Mouse (Mus musculus): ENCODE measurements around the gene Gnat3. TPM values are rescaled to one million over a fixed set of nuclear protein-coding genes. Genes with fewer than 3 reads are reported as not detected.
A peak's percentile ranks its signal among the peaks of the same experiment; 100 is the strongest.
"Not testable (repeated sequence)": the region's sequence is repeated elsewhere in the genome, so short reads cannot be mapped to it uniquely, and the experiment has no call there.

Gene Gnat3
- not detected in 2 replicates for polyA plus RNA-seq (2014; fragmentation: Nextera tagmentation; extraction: Ambion mirVana)

- no peaks in the 10 kb centered on the region for H3K9me3 ChIP-seq (ENCODE audit: control insufficient read depth, low read length)
- no peak within 1 kb of the TSS for H3K27ac ChIP-seq
- H3K9ac ChIP-seq, result no peak within 1 kb of the TSS
- no peaks in the 10 kb centered on the region for H3K27me3 ChIP-seq (ENCODE audit: control insufficient read depth, insufficient read depth, low read length)
- no peak for DNase-seq (ENCODE audit: low spot score)
- H3K36me3 ChIP-seq (replicated peaks; ENCODE audit: control insufficient read depth, insufficient read depth), result no peaks in the 10 kb centered on the region
- no peak within 1 kb of the TSS for H3K4me2 ChIP-seq (replicated peaks)
- no peak within 1 kb of the TSS for H3K4me3 ChIP-seq (replicated peaks; ENCODE audit: low read length)
- 87% methylated on average over 5 of the region's 5 CpGs for WGBS
- no peak for ATAC-seq (ENCODE audit: low FRiP score)
- no peaks in the 10 kb centered on the region for H3K4me1 ChIP-seq (replicated peaks; ENCODE audit: control insufficient read depth, insufficient read depth, low read length)
These were observed at the start of gene Gnat3 for GRCm38 (mm10) chr5:17962249-17962648. TSS of gene Gnat3 (plus strand) at chr5:17962549.

GRCm38 (mm10) chr5:17918966-17919365 lies 43.4 kb upstream of the Gnat3 start:
- ATAC-seq (ENCODE audit: low FRiP score), result no peak
- DNase-seq (ENCODE audit: low spot score), result no peak
- no peaks in the 10 kb centered on the region for H3K27me3 ChIP-seq (ENCODE audit: control insufficient read depth, insufficient read depth, low read length)
- no peaks in the 10 kb centered on the region for H3K36me3 ChIP-seq (replicated peaks; ENCODE audit: control insufficient read depth, insufficient read depth)
- no peak overlapping the region for H3K9ac ChIP-seq
- no peaks in the 10 kb centered on the region for H3K4me1 ChIP-seq (replicated peaks; ENCODE audit: control insufficient read depth, insufficient read depth, low read length)
- no peak overlapping the region for H3K4me3 ChIP-seq (replicated peaks; ENCODE audit: low read length)
- 79% methylated on average over 5 of the region's 5 CpGs for WGBS
- H3K4me2 ChIP-seq (replicated peaks), result no peak overlapping the region
- H3K27ac ChIP-seq, result no peak overlapping the region
- no peaks in the 10 kb centered on the region for H3K9me3 ChIP-seq (ENCODE audit: control insufficient read depth, low read length)

GRCm38 (mm10) chr5:17923648-17924047 lies 38.7 kb upstream of the Gnat3 start:
- no peak for DNase-seq (ENCODE audit: low spot score)
- no peaks in the 10 kb centered on the region for H3K27me3 ChIP-seq (ENCODE audit: control insufficient read depth, insufficient read depth, low read length)
- no peak overlapping the region for H3K27ac ChIP-seq
- ATAC-seq (ENCODE audit: low FRiP score), result no peak
- H3K9ac ChIP-seq, result no peak overlapping the region
- no peaks in the 10 kb centered on the region for H3K36me3 ChIP-seq (replicated peaks; ENCODE audit: control insufficient read depth, insufficient read depth)
- H3K4me1 ChIP-seq (replicated peaks; ENCODE audit: control insufficient read depth, insufficient read depth, low read length), result no peaks in the 10 kb centered on the region
- WGBS, result 80% methylated on average over 3 of the region's 3 CpGs
- no peak overlapping the region for H3K4me3 ChIP-seq (replicated peaks; ENCODE audit: low read length)
- no peak overlapping the region for H3K4me2 ChIP-seq (replicated peaks)
- H3K9me3 ChIP-seq (ENCODE audit: control insufficient read depth, low read length), result no peaks in the 10 kb centered on the region

- H3K4me3 ChIP-seq (replicated peaks; ENCODE audit: low read length), result no peak overlapping the region
- ATAC-seq (ENCODE audit: low FRiP score), result no peak
These were observed 38.2 kb upstream of the Gnat3 start for GRCm38 (mm10) chr5:17924085-17924518.

GRCm38 (mm10) chr5:17928471-17928870 lies 33.9 kb upstream of the Gnat3 start:
- 16% methylated on average over 4 of the region's 4 CpGs for WGBS
- no peak for DNase-seq (ENCODE audit: low spot score)
- peak; percentile 37; the same call in 1 of the 2 replicates for ATAC-seq (ENCODE audit: low FRiP score)
- no peak overlapping the region for H3K4me3 ChIP-seq (replicated peaks; ENCODE audit: low read length)
- no peaks in the 10 kb centered on the region for H3K36me3 ChIP-seq (replicated peaks; ENCODE audit: control insufficient read depth, insufficient read depth)
- H3K9me3 ChIP-seq (ENCODE audit: control insufficient read depth, low read length), result no peaks in the 10 kb centered on the region
- H3K4me1 ChIP-seq (replicated peaks; ENCODE audit: control insufficient read depth, insufficient read depth, low read length), result no peaks in the 10 kb centered on the region
- no peak overlapping the region for H3K27ac ChIP-seq
- H3K9ac ChIP-seq, result no peak overlapping the region
- no peak overlapping the region for H3K4me2 ChIP-seq (replicated peaks)
- no peaks in the 10 kb centered on the region for H3K27me3 ChIP-seq (ENCODE audit: control insufficient read depth, insufficient read depth, low read length)

More at GRCm38 (mm10) chr5:17924085-17924518, 38.2 kb upstream of the Gnat3 start:
- Histone ChIP-seq H3K9ac (no peak overlapping the region), H3K9me3 (ENCODE audit: control insufficient read depth, low read length) (no peaks in the 10 kb centered on the region), H3K4me1 (replicated peaks; ENCODE audit: control insufficient read depth, insufficient read depth, low read length) (no peaks in the 10 kb centered on the region), H3K27ac (no peak overlapping the region), H3K36me3 (replicated peaks; ENCODE audit: control insufficient read depth, insufficient read depth) (no peaks in the 10 kb centered on the region), H3K4me2 (replicated peaks) (no peak overlapping the region), H3K27me3 (ENCODE audit: control insufficient read depth, insufficient read depth, low read length) (no peaks in the 10 kb centered on the region)
- 52% methylated on average over 2 of the region's 2 CpGs for WGBS
- no peak for DNase-seq (ENCODE audit: low spot score)

- Histone ChIP-seq H3K27ac (no peak overlapping the region), H3K9ac (no peak overlapping the region), H3K4me1 (replicated peaks; ENCODE audit: control insufficient read depth, insufficient read depth, low read length) (no peaks in the 10 kb centered on the region), H3K27me3 (ENCODE audit: control insufficient read depth, insufficient read depth, low read length) (no peaks in the 10 kb centered on the region), H3K9me3 (ENCODE audit: control insufficient read depth, low read length) (no peaks in the 10 kb centered on the region), H3K4me2 (replicated peaks) (no peak overlapping the region), H3K36me3 (replicated peaks; ENCODE audit: control insufficient read depth, insufficient read depth) (no peaks in the 10 kb centered on the region), H3K4me3 (replicated peaks; ENCODE audit: low read length) (no peak overlapping the region)
- no peak for ATAC-seq (ENCODE audit: low FRiP score)
- WGBS, result 49% methylated on average over 7 of the region's 7 CpGs
- no peak for DNase-seq (ENCODE audit: low spot score)
These were observed 33.3 kb upstream of the Gnat3 start for GRCm38 (mm10) chr5:17929006-17929567.

- H3K4me2 ChIP-seq (replicated peaks); DNase-seq (ENCODE audit: low spot score); H3K36me3 ChIP-seq (replicated peaks; ENCODE audit: control insufficient read depth, insufficient read depth); H3K9ac ChIP-seq; ATAC-seq (ENCODE audit: low FRiP score); H3K4me1 ChIP-seq (replicated peaks; ENCODE audit: control insufficient read depth, insufficient read depth, low read length); H3K9me3 ChIP-seq (ENCODE audit: control insufficient read depth, low read length); H3K4me3 ChIP-seq (replicated peaks; ENCODE audit: low read length); H3K27me3 ChIP-seq (ENCODE audit: control insufficient read depth, insufficient read depth, low read length); H3K27ac ChIP-seq: not testable (repeated sequence)
- 98% methylated on average over 2 of the region's 2 CpGs for WGBS
These were observed 30.8 kb upstream of the Gnat3 start for GRCm38 (mm10) chr5:17931588-17931987.

- Histone ChIP-seq H3K27ac (no peak overlapping the region), H3K4me2 (replicated peaks) (no peak overlapping the region), H3K27me3 (ENCODE audit: control insufficient read depth, insufficient read depth, low read length) (no peaks in the 10 kb centered on the region), H3K9me3 (ENCODE audit: control insufficient read depth, low read length) (no peaks in the 10 kb centered on the region), H3K9ac (no peak overlapping the region), H3K4me3 (replicated peaks; ENCODE audit: low read length) (no peak overlapping the region), H3K4me1 (replicated peaks; ENCODE audit: control insufficient read depth, insufficient read depth, low read length) (no peaks in the 10 kb centered on the region), H3K36me3 (replicated peaks; ENCODE audit: control insufficient read depth, insufficient read depth) (no peaks in the 10 kb centered on the region)
- 76% methylated on average over 1 of the region's 1 CpGs for whole genome bisulfite sequencing
- ATAC-seq (ENCODE audit: low FRiP score) (no peak), DNase-seq (ENCODE audit: low spot score) (no peak)
These were observed 27.8 kb upstream of the Gnat3 start for GRCm38 (mm10) chr5:17934501-17934900.

GRCm38 (mm10) chr5:17938170-17938939 lies 24.0 kb upstream of the Gnat3 start:
- WGBS, result 70% methylated on average over 1 of the region's 1 CpGs
- Histone ChIP-seq H3K36me3 (replicated peaks; ENCODE audit: control insufficient read depth, insufficient read depth) (no peaks in the 10 kb centered on the region), H3K27me3 (ENCODE audit: control insufficient read depth, insufficient read depth, low read length) (no peaks in the 10 kb centered on the region), H3K27ac (no peak overlapping the region), H3K4me1 (replicated peaks; ENCODE audit: control insufficient read depth, insufficient read depth, low read length) (no peaks in the 10 kb centered on the region), H3K4me3 (replicated peaks; ENCODE audit: low read length) (no peak overlapping the region), H3K9ac (no peak overlapping the region), H3K9me3 (ENCODE audit: control insufficient read depth, low read length) (no peaks in the 10 kb centered on the region), H3K4me2 (replicated peaks) (no peak overlapping the region)
- DNase-seq (ENCODE audit: low spot score), result no peak
- no peak for ATAC-seq (ENCODE audit: low FRiP score)
